Mouse (Mus musculus): ENCODE results near the gene Ptcd1. TPM values are rescaled to one million over a fixed set of nuclear protein-coding genes. Genes with fewer than 3 reads are reported as not detected.
A peak's percentile ranks its signal among the peaks of the same experiment; 100 is the strongest.
"Not testable (repeated sequence)": the region's sequence is repeated elsewhere in the genome, so short reads cannot be mapped to it uniquely, and the experiment has no call there.

The Ptcd1 gene
- polyA plus RNA-seq (2012; rRNA removed): 10.3 and 15.8 TPM in 2 replicates

DNA sequence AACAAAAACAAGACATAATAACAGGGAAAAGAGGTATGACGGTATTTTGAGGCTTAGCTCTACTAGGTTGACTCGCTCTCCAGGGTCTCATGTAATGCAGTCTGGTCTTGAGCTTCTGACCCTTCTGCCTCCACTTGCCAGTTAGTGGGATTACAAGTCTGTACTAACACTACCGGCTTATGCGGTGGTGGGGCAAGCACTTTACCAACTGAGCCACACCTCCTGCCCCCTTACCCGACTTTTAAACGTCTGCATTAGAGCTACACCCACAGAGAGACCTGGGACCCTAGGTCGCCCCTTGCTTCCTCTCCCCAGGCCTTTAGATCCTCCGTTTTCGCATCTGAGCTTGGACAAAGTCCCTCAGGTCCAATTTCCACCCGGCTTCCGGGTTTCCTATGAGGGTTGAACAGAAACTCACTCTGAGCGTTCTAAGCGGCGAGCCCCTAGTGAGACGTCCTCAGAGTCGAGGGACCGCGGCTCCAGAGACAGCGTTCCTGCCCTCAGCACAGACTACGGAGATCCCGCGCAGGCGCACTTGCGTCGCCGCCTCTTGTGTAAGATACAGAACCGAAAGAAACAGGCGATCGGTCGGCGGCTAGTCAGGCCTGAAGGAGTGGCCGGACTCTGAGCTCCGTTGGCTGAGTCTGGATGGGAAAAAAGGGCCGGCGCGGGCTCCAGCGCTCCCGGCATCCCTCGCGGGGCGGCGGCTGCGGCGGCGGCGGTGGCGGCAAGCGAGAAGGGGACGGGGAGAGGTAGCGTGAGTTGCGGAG lies at the start of gene Ptcd1, which contains the start of gene Cpsf4:
TSS of gene Ptcd1 (minus strand) at position 573 of the 770 bp plus-strand sequence.
TSS of gene Cpsf4 (plus strand) at position 678 of the 770 bp plus-strand sequence.
- under 1% methylated on average over 51 of the region's 51 CpGs for WGBS
- peak; percentile 97 for DNase-seq (ENCODE audit: low read depth, low spot score)

DNA sequence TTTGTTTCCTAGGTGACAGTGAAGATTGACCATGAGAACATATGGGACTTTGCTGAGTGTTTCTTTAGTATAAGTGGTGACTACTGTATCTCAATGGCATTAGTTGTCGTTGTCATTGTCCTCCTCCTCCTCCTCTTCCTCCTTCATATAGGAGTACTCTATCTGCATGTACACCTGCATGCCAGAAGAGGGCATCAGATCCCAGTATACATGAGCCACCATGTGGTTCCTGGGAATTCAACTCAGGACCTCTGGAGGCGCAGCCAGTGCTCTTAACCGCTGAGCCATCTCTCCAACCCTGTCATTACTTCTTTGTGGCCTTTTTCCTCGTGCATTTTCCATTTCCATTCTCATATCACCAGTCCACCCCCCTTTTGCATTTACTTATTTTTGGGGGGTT lies 47.8 kb upstream of the Ptcd1 start:
- no peak for DNase-seq (ENCODE audit: low read depth, low spot score)
- 52% methylated on average over 4 of the region's 4 CpGs for WGBS

DNA sequence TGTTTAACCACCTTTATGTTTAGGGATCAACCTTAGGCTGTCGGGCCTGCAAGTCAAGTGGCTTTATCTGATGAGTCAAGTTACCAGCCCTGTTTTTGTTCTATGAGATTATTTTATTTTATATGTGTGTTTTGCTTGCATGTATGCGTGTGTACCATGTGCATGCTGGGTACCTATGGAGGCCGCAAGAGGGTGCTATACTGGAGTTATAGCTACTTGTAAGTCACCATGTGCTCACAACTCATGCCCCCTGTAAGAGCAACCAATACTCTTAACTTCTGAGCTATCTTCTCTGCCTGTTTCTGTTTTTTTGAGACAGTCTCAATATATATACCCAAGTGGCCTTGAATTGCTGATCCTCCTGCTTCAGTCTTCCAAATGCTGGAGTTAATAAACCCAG lies 46.6 kb upstream of the Ptcd1 start:
- 91% methylated on average over 3 of the region's 3 CpGs for WGBS
- DNase-seq (ENCODE audit: low read depth, low spot score): no peak

DNA sequence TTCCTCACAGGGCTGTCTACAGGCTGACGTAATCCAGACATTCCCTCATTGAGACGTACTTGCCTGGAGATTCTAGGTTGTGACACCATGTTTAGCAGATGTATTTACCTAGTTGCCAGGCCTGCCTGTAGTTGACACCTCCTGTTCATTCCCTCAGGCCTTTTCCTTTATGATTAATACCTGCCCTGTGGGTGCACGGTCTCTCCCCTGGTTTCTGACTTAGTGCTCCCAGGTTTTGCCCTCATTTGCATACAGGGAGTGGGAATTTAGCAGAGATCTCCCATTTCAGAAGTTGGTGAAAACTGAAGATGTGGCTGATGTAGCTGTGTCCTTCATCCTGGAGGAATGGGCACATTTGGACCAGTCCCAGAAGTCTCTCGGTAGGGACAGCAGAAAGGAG lies 45.3 kb upstream of the Ptcd1 start:
- 95% methylated on average over 4 of the region's 4 CpGs for WGBS
- no peak for DNase-seq (ENCODE audit: low read depth, low spot score)

DNA sequence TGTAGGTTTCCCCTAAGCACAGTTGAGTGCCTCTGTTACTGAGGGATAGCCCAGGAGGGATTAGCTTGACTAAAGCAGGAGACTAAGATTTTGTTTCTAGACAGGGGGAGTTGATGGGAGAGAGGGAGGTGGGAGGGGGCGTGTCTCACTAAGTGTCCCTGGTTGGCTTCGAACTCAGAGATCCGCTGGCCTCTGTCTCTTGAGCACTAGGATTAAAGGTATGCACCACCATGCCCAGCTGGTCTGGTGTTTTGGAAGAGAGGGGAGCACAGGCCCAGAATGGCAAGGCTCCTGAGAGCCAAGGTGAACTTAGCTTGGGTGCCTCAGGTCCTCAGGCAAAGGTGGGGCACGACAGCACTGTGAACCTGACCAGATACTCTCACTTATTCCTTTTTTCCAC lies 44.4 kb upstream of the Ptcd1 start:
- DNase-seq (ENCODE audit: low read depth, low spot score): no peak
- 99% methylated on average over 4 of the region's 4 CpGs for WGBS

DNA sequence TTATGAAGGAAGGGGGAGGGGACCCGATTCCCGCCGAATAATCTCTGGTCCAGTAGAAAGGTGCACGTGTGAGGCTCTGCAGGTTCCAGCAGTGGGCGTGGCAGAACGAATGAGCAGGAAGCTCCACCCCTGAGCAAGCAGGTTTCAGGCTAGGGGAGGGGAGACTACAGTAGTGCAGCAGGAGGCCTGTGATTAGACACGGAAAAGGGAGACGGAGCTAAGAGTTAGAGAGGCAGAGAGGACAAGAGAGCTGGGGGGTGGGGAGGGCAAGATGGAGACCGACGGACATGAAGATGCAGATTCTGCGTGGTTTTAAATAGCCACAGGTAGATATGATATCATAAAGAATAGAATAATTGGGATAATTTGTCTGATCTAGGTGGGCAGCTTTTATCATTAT lies 41.5 kb upstream of the Ptcd1 start:
- 26% methylated on average over 11 of the region's 11 CpGs for WGBS
- DNase-seq (ENCODE audit: low read depth, low spot score): not testable (repeated sequence)

DNA sequence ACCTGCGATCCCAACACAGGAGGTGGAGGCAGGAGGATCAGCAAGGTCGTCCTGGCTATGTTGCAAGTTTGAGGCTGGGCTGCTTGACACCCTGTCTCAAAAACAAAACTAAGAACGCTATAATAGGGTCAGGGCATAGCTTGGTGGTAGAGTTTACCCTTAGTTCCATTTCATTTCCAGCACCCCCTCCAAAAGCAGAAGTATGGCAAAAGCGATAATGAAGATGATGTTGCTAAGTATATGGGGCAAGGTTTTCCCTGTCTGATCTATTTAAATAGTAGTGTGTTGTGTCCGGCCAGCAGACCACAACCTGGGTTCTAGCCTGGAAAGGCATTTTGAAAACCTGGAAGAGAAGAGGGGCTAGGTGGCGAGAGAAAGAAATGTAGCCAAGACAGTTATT lies 41.0 kb upstream of the Ptcd1 start:
- 65% methylated on average over 6 of the region's 6 CpGs for WGBS
- no peak for DNase-seq (ENCODE audit: low read depth, low spot score)

DNA sequence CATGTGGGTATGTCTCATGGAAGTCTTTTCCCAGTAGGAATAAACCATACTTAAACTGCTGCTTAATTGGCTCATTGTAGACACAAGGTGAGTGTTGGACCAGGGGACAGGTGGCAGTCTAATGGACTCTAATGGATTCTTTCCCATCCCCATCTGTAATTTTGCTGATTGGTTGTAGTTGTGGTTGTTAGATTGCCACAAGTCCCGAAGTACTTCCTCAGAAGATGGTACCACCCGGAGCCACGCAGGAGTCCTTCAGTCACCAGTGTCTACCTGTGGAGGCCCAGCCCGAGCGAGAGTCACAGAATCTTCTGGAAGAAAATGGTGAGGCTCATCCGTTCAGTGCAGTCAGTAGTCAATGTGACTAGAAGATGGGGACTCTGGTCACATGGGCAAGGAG lies 40.5 kb upstream of the Ptcd1 start:
- DNase-seq (ENCODE audit: low read depth, low spot score): no peak
- WGBS: 98% methylated on average over 6 of the region's 6 CpGs

DNA sequence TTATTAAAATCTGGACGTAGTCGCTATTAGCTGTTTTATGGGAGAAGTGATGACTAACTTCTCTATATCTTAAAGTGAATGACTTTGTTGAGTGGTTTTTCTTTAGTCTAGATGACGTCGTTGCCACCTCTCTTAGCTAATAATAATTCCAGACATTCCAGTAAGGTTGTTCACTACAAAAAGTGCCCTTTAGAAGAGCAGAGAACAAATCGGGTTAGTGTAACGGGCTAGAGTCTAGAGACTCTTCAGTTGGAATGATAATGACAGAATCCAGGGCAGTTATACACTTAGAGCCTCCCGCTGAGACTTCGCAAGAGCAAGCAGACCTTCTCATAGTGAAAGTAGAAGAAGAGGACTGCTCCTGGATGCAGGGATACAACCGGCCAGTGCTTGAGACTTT lies 38.1 kb upstream of the Ptcd1 start:
- DNase-seq (ENCODE audit: low read depth, low spot score): no peak
- WGBS: 7% methylated on average over 9 of the region's 9 CpGs

DNA sequence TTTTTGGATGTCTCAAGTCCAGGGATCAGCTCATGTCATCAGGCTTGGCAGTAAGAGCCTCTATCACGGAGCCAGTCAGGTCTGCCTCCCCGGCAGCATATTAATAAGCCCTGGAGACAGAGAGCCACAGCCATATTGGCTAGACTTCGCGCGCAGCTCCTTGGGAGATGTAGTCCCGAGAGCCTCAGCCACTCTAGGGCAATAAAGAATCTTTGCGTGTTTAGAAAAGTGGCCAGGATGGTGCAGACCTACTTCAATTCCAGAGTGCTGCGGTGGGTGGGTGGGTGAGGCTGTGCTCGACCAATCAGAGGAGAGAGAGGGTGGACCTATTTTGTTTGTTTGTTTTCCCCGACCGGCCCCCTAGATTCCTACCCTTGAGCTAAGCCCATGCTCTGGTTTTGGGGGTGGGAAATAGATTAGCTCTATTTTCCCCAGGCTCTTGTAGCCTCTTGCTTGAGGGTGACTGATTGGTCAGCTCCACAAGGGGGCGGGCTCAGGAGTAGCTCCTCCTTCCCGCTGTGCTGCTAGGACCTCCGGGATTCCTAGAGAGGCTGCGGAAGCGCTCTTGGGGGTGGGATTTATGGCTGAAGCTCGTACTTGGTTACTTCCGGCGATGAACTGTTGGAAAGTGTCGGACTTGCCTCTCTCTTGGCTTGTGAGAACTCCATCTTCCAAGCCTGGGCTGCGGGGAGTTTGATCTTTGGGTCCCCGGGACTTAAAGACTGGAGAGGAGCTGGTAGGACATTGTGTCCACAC lies 37.2 kb upstream of the Ptcd1 start, which contains the start of gene Zkscan5:
TSS of gene Zkscan5 (plus strand) at position 627 of the 756 bp plus-strand sequence.
- WGBS: under 1% methylated on average over 22 of the region's 22 CpGs
- DNase-seq (ENCODE audit: low read depth, low spot score): peak; percentile 91

DNA sequence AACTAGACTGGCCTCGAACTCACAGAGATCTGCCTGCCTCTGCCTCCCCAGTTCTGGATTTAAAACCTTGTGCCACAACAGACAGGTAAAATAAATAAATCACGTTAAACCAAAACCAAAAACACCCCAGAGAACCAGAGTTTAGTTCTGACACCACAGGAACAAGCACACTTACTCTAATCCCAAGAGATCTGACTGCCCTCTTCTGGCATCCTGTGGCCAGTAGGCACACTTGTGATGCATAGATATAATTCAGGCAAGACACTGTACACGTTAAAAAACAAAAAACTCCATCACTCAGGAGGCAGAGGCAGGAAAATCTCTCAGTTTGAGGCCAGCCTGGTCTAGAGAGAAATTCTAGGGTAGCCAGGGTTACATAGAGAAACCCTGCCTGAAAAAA lies 35.5 kb upstream of the Ptcd1 start:
- 50% methylated on average over 3 of the region's 3 CpGs for WGBS

DNA sequence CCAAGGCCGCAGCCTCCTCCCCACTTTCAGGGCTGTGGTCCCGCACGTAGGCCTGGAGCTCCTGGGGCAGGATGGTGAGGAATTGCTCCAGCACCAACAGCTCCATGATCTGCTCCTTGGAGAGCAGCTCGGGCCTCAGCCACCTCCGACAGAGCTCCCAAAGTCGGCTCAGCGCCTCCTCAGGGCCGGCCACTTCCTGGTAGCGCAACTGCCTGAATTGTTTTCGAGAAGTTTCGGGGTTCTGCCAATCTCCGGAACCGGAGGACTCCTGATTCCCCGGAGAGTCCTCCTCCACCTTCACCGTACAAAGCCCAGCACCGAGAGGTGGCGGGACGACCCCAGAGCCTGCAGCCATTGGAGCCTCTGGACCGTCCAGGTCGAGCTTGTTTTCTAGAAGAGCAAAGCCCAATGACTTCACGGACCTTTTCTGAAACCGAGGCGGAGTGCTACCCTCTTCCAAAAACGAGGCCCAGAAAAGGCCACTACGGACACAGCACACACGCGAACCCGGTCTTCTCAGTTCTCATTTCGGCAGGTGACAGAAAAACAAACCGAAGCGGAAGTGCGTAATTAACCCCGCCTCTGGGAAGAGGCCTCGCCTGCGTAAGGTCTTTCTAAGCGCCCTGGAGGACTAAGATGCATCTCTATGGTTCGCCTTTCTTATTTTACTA lies 34.5 kb upstream of the Ptcd1 start, which contains the start of gene Zkscan14:
TSS of gene Zkscan14 (minus strand) at position 548 of the 671 bp plus-strand sequence.
- WGBS: under 1% methylated on average over 37 of the region's 37 CpGs
- peak; percentile 81 for DNase-seq (ENCODE audit: low read depth, low spot score)

More for the DNA sequence above, 35.5 kb upstream of the Ptcd1 start:
- DNase-seq (ENCODE audit: low read depth, low spot score): no peak

DNA sequence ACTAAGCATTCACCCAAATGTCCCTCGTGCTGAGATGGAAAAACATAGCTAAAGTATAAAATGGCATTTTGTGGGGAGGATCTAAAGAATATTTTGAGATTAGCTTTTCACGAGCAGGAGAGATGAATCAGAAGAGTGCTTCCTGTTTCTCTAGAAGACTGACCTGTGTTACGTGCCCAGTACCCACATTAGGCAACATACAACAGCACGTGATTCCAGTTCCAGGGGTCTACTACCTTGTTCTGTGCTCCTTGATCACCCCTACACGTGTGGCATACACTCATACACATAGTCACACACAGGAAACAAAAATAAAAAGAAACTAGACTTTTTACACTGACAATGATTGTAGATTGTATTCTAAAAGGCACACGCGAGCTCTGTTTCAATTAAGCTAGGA lies 33.5 kb upstream of the Ptcd1 start:
- no peak for DNase-seq (ENCODE audit: low read depth, low spot score)
- WGBS: 57% methylated on average over 7 of the region's 7 CpGs

DNA sequence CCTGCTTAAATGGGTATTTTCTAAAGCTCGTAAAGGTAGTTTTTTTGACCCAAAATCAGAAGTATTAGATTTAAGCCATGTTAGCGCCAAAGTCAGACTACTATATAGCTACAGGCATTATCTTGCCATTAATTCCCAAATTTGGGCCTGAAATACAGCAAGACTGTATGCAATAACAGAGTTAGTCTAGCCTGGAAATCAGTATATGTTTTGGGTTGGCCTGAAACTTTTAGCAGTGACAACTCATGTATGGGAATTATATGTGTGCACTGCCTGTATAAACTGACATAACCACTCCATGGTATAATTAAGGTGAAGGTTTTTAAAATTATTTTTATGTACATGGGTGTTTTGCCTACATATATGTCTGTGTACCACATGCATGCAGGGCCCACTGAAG lies 25.1 kb upstream of the Ptcd1 start, which contains the start of gene Atp5j2:
TSS of gene Atp5j2 (minus strand) at position 101 of the 400 bp plus-strand sequence.
- DNase-seq (ENCODE audit: low read depth, low spot score): no peak
- 90% methylated on average over 2 of the region's 2 CpGs for WGBS

DNA sequence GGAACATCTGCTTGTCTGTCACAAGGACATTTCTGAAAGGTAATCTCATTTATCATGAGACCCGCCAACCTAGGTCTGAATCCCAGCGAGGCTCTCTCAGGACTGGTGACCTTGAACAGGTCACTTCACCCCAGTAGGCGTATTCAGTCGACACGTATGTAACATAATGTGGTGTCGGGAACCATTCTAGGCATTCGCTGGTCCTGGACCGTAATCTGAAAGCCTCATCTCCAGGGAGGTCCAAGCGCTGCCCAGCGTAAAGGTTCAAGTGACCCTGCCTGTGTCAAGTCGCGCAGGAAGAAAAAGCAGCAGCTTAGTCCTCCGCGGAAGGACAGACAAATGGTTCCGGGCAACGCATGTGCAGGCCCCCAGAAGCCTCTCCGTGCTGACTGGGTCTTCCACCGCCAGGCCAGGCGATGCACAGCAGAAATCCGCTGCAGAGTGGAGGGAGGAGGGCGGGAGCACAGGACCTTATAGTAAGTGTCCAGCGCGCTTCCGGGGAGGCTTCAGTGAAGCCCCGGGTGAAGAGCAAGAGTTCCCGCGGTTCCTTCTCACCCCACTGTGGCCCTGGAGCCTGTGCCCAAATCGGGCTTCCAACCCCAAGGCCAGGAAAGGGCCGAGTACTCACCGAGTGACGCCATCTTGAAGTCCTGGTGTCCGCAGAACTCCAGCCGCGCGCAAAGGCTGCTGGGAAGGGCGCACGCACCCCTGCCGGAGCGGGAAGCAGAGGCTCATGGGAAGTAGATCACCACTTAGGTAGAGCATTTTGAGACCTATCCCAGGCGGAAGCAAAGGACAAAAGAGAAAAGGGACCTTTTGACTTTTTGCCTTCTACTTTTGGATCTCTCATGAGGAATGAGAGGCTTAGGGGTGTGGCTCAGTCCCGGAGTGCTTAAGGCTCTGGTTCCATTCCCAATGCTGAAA lies 24.2 kb upstream of the Ptcd1 start:
- under 1% methylated on average over 41 of the region's 41 CpGs for WGBS
- DNase-seq (ENCODE audit: low read depth, low spot score): peak; percentile 80

DNA sequence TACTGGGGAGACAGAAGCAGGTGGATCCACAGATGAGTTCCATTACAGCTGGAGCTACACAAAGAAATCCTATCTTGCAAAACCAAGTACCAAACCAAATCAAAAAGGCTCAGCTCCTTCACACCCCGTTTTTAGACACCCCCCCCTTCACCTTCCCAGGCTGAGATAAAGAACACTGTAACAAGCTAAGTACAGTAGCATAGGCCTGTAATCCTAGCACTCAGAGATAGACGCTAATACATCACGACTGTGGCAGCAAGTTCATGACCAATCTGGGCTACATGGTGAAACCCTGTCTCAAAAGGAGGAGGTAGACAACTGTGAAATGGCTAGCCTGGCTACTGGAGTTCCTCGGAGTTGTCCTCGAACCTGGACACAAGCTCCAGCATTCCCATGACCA lies 23.5 kb upstream of the Ptcd1 start:
- no peak for DNase-seq (ENCODE audit: low read depth, low spot score)
- WGBS: 12% methylated on average over 5 of the region's 5 CpGs

DNA sequence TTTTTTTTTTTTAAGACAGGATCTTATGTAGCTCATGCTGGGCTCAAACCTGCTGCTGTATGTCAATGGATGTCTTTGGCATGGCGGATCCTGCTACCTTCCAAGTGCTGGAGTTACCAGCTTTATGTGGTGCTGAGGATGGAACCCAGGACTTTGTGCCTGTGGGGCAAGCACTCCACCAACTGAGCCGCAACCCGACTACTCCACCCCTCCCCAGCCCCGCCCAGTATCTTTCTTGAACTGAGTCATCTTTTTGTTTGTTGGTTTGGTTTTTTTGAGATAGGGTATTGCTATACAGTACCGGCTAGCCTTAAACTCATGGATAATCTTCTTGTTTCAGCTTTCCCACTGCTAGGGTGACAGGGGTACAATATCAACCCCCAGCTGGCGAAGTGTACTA lies 22.5 kb upstream of the Ptcd1 start:
- no peak for DNase-seq (ENCODE audit: low read depth, low spot score)
- 72% methylated on average over 6 of the region's 6 CpGs for WGBS

DNA sequence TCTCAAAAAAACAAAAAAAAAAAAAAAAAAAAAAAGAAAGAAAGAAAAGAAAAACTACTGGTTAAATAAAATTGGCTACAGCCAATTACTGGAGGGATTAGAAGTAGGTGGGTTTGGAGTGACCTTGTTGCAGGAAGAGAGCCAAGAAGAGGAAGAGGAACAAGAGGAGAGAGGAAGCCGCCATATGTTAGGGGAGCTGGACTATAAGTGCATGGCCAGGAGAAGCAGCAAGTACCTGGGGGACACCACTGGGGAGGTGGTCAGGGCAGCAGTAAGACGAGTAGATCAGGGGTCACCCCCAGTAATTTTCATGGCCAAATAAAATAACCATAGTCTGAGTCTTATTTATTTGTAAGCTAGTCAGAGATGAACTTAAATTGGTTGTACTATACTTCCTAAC lies 18.3 kb upstream of the Ptcd1 start:
- DNase-seq (ENCODE audit: low read depth, low spot score): no peak
- WGBS: 85% methylated on average over 2 of the region's 2 CpGs

DNA sequence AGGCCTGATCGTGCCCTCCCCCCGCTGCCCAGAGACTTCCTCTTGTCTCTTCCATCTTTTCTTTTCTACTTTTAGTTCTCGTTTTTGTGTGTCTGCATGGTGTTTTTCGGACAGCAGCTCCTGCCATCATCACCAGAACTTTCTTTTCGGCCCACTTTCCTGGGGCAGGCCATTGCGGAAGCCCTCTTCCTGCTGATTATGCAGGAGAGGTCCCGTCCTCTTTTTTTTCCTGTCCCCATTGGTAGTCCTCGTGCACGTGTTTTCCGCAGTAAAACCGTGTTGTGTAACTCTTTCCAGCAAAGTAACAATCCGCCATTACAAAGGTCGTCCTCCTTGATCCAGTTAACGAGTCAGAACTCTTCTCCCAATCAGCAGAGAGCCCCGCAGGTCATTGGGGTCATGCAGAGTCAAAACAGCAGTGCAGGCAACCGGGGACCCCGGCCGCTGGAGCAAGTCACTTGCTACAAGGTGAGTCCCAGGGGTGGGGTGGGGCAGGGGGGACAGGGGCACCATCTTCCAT lies 11.6 kb upstream of the Ptcd1 start:
- WGBS: 82% methylated on average over 18 of the region's 18 CpGs
- DNase-seq (ENCODE audit: low read depth, low spot score): no peak

All from large intestine, adult 2 months (tissue).